Mouse (Mus musculus) CD8-positive naive resting alpha-beta T cell, adult 2 months (primary cell): ENCODE results near the gene Kctd4.
"Not testable (repeated sequence)": the region's sequence is repeated elsewhere in the genome, so short reads cannot be mapped to it uniquely, and the experiment has no call there.

ENCODE experiments used
- DNase-seq, 2 experiments: peaks; one replicate each; pipeline ENCODE4 v3.0.0; 2022; ENCODE audit warnings: low read depth in 2 of 2, low spot score in 2 of 2

Gene Kctd4

DNA sequence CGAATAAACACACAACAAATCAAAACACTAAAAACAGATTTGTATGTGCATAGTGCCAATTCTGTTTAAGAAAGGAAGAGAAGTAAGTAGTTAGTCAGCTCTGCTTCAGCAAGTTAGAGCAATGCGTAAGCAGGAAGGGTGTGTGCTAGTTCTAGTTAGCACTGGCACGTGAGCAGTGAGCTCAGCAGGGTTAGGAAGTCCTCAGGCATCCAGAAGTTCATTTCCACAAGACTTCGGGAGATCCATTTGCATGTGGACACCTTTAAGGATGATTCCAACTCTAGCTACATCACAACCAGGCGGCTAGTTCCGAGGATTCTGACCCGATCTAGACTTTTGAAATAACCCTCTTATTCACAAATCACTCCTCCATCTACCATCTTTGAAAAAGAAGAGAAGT, at the start of gene Kctd4:
Gene Kctd4, plus strand, starts transcription at position 244 of the 400 bp plus-strand sequence.
- no peak for DNase-seq

DNA sequence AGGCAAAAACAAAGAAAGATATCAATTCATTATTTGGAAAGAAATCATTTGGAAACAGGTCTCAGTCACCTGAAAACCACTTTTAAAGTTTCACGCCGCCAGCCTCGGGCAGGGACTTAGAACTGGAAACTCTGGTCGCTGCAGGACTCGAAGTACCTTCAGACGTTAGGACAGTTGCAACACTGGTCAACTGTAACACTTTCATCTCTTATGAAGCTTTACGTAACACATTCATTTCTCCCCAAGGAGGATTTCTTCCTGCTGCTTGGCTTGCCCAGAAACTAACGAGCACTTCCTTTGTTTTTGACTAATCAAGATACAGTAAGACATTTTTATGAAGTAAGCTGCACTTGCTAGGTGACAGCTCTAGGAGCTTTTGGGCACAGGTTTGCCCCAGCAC, 47.9 kb upstream of the Kctd4 start:
- no peak for DNase-seq

DNA sequence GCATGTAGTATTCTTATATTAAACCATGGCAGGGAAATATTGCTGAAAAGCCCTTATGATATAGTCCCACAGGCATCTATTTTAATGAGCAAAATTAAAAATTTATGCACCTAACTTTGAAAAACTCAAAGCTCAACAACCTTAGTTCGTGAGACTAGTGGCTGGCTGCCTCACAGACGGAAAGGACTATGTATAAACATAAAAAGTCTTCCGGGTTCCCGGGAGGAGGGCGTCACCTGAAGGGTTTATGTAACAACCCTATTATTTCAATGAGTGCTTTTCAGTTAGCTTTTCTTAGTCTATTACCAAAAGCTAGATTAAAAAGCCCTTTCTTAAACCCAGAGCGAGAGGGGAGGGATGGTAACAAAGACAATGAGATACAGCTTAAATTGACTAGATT, 42.8 kb upstream of the Kctd4 start:
- no peak for DNase-seq

DNA sequence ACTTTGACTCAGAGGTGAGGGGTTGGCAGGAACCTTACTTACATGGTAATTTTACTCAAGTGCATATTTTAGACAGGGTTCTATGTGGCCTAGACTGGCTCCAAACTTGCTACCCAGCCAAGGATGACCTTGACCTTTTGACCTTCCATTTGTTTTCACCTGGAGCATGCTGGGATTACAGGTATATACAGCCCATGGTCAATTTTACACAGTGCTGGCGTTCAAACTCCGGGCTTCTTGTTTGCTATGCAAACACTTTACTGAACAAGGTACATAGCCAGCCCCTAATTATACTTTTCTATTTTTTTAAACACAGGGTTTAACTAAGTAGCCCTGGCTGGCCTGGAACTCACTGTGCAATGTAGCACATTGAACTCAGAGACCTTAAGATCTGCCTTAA, 42.1 kb upstream of the Kctd4 start:
- no peak for DNase-seq

DNA sequence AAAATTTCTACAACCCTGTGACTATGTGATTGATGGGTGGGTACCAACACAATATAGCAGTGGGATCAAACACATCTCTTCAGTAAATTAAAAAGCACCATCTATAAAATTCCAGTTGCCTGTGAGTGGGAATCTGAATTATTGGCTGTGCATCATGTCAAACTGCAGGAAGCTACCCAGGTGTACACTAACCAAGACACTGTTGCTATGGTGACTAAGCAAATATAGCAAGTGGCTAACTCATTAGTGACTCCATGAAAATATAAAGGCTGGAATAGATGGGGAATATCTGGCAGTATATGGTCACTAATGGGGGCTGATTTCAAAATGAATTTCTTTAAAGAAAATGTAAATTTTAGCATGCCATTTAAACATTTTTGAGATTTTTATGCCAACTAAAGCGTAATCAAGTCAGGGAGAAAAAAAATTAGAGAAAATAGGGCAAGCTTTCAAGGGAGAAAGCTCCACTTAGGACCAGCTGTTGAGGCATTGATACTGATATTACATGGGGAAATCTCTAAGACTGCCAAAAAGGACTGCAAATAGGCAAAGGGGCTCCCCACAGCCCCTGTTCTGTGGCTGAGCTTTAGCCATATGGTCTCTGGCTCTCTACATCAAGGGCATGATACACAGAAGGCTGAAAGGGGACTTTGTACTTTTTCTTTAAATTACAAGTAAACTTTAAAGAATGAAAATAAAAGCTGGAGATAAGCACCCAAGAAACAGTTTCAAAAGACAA, 31.3 kb upstream of the Kctd4 start:
- no peak for DNase-seq

DNA sequence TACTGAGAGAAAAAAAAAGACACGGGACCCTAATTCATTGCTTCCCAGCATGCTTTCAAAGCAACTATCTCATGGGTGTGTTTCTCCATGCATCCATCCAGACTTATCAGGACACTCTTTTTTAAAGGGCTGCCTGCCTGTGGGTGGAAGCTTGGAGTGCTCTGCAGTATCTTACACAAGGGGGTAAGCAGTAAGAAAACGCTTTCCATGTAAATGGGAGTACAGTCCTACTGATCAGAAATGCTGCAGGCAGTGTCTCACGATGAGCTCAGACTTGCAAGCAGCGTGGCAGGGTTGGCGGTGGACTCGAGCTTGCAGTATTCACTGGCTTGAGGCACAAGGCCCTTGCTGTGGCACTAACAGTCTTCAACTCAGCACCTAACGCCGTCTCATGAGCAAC, 25.1 kb upstream of the Kctd4 start:
- DNase-seq = not testable (repeated sequence)

DNA sequence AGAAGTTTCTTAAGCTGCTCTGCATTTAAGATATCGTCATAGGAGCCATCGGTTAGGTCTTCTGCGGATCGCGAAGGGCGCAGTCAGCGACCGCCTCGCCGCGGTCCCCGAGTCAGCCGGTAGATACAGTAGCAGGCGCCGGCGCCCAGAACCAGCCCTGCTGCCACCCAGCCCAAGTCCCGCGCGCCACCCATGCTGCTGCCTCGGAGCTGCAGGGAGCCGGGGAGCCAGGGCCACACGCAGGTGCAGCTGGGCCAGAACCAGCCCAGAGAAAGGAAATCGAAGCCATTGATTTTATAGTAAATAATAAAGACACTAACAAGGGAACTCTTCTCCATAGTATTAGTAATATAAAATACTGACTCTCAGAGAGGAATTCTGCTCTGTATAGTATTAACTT, 23.5 kb upstream of the Kctd4 start:
- peak; percentile 1 to 5 for DNase-seq

DNA sequence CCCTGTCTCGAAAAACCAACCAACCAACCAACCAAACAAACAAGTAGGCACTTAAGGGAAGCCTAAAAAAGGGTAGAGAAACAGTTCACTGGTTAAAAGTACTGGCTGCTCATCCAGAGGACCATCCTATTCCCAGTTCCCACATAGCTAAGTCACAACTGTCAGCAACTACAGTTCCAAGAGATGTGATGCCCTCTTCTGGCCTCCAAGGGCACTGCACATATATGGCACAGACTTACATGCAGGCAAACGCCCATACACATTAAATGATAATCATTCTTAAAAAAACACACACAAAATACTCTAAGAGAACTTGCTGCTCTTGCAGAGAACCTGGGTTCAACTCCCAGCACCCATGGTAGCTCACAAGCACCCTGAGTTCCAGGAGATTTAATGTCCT, 20.4 kb upstream of the Kctd4 start:
- DNase-seq = peak in 1 of 2 experiments; percentile 6

DNA sequence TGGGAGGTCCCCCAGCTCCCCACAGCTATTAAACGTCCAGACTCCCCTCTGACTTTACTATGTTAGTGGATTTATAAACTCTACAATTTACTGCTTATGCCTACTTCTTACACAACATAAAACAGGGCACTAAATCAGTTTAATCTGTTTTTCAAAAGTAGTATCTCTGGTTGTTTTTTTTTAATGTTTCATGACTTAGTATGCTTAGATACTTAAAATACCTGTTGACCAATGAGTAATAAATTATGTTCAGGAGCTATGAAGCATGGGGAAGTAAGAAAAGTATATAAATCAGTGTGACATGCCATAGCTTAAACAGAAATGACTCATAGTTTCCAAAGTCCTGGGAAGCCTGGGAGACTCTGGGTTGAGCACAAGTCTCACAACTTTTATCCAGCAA, 17.1 kb upstream of the Kctd4 start:
- no peak for DNase-seq

DNA sequence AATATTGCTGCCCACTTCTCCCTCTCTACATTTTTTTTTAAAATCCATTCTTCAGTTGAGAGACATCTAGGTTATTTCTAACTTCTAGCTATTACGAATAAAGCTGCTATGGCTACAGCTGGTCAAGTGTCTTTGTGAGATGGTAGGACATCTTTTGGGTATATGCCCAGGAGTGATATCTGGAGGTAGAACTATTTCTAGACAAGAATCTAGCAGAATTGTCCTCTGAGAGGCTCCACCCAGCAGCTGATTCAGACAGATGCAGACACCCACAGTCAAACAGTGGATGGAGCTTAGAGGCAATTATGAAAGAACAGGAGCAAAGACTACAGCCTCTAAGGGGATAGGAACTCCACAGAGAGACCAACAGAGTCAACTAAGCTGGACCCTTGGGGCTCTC, 13.3 kb upstream of the Kctd4 start:
- DNase-seq = no peak

DNA sequence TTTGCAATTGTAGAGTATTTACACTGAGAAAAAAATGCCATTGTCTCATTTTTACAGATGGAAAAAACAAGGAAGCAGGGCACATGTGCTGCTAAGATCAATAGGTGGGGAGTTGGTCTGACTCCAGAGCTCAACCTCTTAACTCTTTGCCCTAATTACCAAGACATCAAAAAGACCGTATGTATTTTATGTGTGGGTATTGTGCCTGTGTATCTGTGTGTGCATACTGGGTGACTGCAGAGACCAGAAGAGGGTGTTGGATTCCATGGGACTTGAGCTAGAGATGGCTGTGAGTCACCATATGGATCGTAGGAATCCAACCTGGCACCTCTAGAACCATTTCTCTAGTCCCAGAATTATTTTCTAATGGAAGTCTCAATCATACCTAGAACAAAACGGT, 12.4 kb upstream of the Kctd4 start:
- DNase-seq = no peak

DNA sequence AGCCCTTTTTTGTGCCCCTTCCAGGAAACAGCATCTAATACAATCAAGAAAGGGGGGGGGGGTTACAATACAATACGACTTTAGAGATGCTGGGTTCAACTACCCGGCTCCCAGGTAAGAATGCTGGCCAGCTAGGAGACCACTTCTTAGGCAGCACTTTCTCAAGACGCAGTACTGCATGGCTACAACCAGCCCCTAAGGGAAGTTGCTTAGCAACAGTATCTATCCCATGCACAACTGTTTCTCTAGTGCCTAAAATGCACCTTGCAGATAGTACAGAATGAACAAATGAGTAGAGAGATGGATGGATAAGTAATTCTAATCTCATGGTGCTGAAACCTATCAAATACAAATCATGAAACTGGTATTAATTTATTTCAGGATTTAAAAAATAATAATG, 7.1 kb upstream of the Kctd4 start:
- DNase-seq = no peak

DNA sequence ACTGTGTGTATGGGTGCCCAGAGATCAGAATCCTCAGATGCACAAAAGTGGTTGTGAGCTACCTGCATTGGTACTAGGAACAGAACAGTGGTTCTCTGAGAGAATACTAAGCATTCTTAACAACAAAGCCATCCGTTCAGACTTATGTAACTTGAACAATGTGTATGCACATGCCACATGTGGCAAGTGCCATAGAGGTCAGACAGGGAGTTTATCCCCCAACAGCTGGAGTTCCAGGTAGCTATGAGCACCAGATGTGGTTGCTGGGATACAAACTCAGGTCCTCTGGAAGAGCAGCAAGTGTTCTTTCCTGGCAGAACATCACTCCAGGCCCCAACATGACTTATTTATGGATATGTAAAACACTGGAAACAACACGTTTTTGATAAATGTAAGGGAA, 1.8 kb upstream of the Kctd4 start:
- DNase-seq = no peak

DNA sequence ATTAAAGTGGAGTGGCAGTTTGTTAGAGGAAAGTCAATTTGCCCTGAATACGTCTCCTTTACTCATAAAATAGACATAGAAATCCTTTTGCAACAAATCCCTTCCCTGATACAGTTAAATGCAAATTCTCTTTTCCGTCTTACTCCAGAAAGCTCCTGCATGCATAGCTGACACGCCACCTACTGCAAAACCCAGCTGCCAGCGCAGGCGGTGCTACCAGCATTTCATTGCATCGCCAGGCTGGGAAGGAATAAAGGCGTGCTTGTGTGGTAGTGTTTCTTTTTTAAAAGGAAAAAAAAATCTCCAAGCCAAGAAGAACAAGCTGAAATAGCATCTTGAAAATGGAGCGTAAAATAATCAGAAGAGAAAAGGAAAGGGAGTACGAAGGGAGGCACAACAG, 7.4 kb downstream of the Kctd4 start:
- DNase-seq = no peak

DNA sequence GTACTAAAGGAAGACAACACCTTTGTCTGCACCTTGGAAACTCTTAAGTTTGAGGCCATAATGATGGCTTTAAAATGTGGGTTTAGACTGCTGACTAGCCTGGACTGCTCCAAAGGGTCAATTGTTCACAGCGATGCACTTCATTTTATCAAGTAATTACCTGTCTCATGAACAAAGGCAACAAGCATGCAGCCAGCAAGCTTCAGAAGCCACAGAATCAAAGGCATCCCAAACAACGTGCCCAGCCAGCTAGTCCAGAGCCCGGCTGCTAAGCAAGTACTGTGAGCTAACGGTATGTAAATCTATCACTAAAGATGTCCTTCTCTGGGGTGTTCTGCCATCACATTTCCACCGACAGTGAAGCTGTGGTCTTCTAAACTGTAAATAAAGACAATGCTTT, 8.4 kb downstream of the Kctd4 start:
- no peak for DNase-seq

DNA sequence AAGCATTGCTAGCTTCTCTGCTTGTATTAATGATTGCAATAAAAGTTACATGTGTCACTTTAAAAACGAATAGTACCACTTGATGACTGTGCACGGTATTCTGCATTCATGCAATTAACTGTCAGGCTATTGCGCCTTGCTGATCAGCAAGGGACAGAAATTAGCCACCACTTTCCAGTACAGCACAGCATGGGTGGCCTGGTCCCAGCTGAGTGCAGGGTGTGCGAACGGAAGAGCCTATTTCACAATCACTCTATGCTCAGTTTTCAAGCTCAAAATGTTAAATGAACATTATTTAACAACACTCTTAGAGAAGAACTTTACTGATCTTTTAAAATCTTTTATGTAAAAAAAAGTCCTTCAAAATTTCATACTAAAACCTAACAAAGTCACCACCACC, 9.2 kb downstream of the Kctd4 start:
- no peak for DNase-seq

DNA sequence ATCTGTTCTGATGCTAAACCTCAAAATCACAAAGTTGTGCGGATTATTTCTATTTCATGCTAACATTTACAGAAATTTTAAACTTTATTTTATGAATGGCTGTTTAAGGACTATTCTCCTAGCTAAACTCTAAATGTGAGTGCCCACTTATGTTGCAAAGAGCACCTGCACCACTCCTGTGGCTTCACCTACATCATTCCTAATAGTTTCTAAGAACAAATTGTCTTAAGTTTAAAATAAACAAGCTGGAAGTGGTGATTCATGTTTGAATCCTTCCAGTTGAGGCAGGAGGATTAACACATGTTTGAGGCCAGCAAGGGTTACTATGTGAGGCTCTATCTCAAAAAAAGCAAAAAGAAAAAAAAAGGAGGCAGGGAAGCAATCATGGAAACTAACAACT, 9.6 kb downstream of the Kctd4 start:
- DNase-seq = no peak

DNA sequence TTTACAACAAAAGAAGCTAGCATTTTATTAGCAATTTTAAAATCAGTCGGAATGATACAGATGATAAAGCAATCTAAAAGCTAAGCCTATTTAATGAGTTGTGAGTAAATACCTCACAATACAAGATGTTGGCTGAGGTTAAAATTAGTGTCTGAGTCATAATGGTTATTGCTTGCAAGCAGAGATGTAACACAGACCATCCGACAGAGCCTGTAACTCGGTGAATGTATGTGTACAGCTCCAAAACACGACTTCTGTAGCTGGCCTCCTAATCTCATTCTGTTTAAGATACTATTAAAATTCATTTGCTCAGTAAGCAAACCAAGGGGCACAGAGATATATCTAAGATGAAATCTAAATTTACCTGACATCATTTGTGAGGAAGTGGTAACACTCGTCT, 12.5 kb downstream of the Kctd4 start:
- no peak for DNase-seq

DNA sequence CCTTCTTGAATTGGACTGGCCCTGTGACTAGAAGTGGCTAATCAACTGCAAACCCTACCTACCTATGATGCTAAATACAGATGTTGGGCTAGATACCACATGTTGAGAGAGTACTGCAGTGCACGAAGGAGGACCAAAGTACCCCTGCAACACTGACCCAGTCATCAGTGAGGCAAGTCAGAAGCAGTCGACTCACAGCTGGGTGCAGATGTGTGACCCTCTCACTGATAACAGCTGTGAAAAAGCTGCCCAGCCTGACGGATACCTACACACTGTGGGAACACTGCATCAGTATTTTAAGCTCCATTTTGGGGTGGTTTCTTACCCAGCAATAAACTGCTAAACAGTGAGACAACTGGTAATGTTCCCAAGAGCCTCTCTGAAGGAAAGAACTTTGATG, 21.3 kb downstream of the Kctd4 start:
- DNase-seq = no peak

DNA sequence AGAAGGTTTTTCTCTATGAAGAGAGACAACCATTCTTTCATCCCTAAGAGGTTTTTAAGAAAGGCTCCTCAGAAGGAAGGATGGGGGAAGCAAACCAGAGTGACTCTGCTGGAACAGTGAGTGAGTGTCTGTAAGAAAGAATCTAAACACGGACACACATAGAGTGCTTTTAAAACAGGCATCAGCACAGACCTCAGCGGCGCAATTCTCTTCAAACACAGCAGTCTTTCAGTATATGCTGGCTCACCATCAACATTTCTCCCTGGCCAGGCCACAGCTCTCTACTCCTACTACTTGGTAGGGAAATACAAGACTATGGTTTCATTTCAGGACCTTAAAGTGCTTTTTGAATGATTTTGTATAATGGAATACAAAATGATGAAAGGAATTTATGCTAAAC, 26.4 kb downstream of the Kctd4 start:
- no peak for DNase-seq

DNA sequence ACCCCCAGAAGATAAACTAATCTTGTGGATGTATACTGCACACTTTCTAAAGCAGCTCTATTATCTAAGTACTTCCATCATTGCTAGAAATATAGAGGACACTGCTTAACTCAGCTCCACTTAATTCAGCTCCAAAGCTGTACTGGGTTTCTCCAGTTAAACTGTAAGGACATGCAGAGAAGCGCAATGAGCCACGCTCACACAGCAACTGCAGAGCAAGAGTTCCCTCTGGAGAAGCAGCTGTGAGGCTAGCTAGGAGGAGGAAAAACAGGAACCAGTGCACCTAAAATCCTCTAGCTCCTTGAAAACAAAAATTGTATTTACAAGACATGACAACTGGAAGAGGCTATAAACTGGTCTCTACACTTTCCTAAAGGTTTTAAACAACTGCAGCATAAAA, 29.1 kb downstream of the Kctd4 start:
- no peak for DNase-seq

DNA sequence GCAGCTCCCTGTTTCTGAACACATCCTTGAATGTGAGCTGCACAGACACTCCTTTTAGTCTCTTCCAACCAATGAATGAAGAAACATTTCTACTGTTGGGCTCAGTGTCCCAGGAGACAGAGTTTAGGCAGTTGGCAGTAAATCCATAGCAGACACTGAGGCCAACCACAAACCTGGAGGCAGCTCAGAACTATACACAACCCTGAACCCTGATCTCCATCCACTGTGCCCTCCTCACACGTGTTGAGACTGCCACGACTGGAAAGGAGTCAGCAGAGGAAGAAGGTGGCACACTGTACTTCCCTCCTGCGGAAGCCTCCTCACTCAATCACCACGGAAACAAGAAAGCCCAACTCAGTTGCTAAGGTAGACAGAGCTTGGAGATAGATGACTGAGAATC, 30.3 kb downstream of the Kctd4 start:
- DNase-seq = no peak

DNA sequence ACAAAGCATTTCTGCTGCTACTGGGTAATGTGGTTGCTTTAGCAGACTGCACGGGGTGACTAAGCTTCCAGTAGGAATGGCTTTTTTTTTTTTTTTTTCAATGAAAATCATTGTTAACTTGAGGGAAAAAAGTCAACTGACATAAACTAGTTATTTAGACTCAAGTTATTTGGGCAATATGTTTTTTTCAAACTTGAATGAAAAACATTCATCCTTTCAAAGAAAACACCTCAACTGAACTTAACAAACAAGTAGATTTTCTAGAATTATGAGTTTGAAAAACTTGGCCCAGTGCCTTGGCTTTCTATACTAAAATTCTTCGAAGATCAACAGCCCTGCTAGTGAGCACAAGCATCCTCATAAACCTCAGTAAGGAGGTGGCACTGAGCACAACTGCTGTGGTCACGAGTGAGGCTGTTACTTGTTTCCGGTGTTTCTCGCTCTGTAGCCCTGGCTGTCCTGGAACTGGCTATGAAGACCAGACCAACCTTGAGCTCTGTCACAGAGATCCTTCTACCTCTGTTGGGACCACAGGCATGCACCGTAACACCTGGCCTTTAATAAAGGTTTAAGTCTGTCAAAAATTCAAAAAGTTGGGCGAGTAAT, 32.2 kb downstream of the Kctd4 start:
- peak in 1 of 2 experiments; percentile 19 for DNase-seq
